Mouse (Mus musculus) E14TG2a.4 (cell line): ENCODE data around the gene Irak1bp1.

Experiments
- CTCF ChIP-seq: conservative IDR thresholded peaks from 2 replicates; pipeline ENCODE4 v1.5.1; 2014; ENCODE audit warnings: low read length
- NANOG ChIP-seq: IDR thresholded peaks from 2 replicates; pipeline ENCODE4 v1.6.1; 2014; ENCODE audit warnings: borderline replicate concordance, low read length, mixed read lengths

GRCm38 (mm10) chr9:82842671-82843070 is 13.3 kb downstream of the Irak1bp1 start:
- TF ChIP-seq CTCF (no peak), NANOG (no peak)
